Mouse (Mus musculus) ES-E14 (cell line): Measurements from ENCODE around the gene Zan. TPM values are rescaled to one million over a fixed set of nuclear protein-coding genes. Genes with fewer than 3 reads are reported as not detected.

ENCODE experiments used
- DNase-seq: peaks from one replicate; pipeline ENCODE4 v3.0.0-alpha.2; 2013; ENCODE audit warnings: low read depth, low spot score
- H3K27ac ChIP-seq: 2 replicates; pipeline ENCODE4 v1.5.1; 2012; ENCODE audit warnings: low read depth, mild to moderate bottlenecking, low read length, moderate library complexity, mixed read lengths; ENCODE audit not compliant: poor library complexity, insufficient read depth, severe bottlenecking
- H3K36me3 ChIP-seq: 2 replicates; pipeline ENCODE4 v1.6.1; 2012; ENCODE audit warnings: mild to moderate bottlenecking, low read length, moderate library complexity, mixed read lengths; ENCODE audit not compliant: control insufficient read depth, poor library complexity, insufficient read depth, severe bottlenecking
- H3K4me1 ChIP-seq, 2 experiments: fragments of 150-350 bp in 1 of 2; sonication (generic) in 1 of 2; 2 replicates each; pipeline ENCODE4 v1.6.1; 2012; ENCODE audit warnings: low read length in 2 of 2, mild to moderate bottlenecking in 1 of 2, mixed read lengths in 1 of 2; ENCODE audit not compliant: control insufficient read depth in 2 of 2, insufficient read depth in 2 of 2, poor library complexity in 1 of 2
- H3K4me3 ChIP-seq, 2 experiments: fragments of 150-350 bp in 1 of 2; sonication (generic) in 1 of 2; 2 replicates each; pipeline ENCODE4 v1.5.1; 2012; ENCODE audit warnings: low read length in 2 of 2, low read depth in 1 of 2, mild to moderate bottlenecking in 1 of 2, mixed read lengths in 1 of 2; ENCODE audit not compliant: insufficient read depth in 1 of 2, poor library complexity in 1 of 2, severe bottlenecking in 1 of 2
- H3K9ac ChIP-seq: 2 replicates; pipeline ENCODE4 v1.6.1; 2012; ENCODE audit warnings: low read depth, mild to moderate bottlenecking, low read length, mixed read lengths; ENCODE audit not compliant: poor library complexity, insufficient read depth, severe bottlenecking
- H3K9me3 ChIP-seq: fragments of 150-350 bp; sonication (generic); 2 replicates; pipeline ENCODE4 v1.6.1; 2012; ENCODE audit warnings: low read depth, mild to moderate bottlenecking, low read length; ENCODE audit not compliant: control insufficient read depth, insufficient read depth
- CHD2 ChIP-seq: IDR thresholded peaks from 2 replicates; pipeline ENCODE4 v1.6.1; 2014; ENCODE audit warnings: mild to moderate bottlenecking, low read depth, low read length, inconsistent platforms
- HCFC1 ChIP-seq: IDR thresholded peaks from 2 replicates; pipeline ENCODE4 v1.6.1; 2012; ENCODE audit warnings: low read length, inconsistent platforms, borderline replicate concordance; ENCODE audit not compliant: insufficient read depth
- MAFK ChIP-seq: IDR thresholded peaks from 2 replicates; pipeline ENCODE4 v1.6.1; 2014; ENCODE audit warnings: mild to moderate bottlenecking, low read depth, low read length, inconsistent platforms; ENCODE audit not compliant: insufficient read depth
- ZC3H11A ChIP-seq: IDR thresholded peaks from 2 replicates; pipeline ENCODE4 v1.6.1; 2012; ENCODE audit warnings: low read depth, mild to moderate bottlenecking, inconsistent platforms, low read length, borderline replicate concordance
- ZNF384 ChIP-seq: IDR thresholded peaks from 2 replicates; pipeline ENCODE4 v1.6.1; 2012; ENCODE audit warnings: low read depth, low read length, inconsistent platforms
- in situ Hi-C, 2 experiments: fragments of 600-800 bp; cut with MboI; formaldehyde crosslinking; loops; one replicate each; pipeline ENCODE4 v1.15.1; 2025; ENCODE audit warnings: low sequenced_read_pairs in 2 of 2, inconsistent platforms in 1 of 2; ENCODE audit not compliant: unreplicated experiment in 2 of 2
- total RNA-seq: library from RNA; depleted of rRNA; stranded (reverse); fragments of 300-350 nt; gene quantifications from 2 replicates; pipeline ENCODE4 v1.2.3, GENCODE M21; 2012

Gene Zan
- total RNA-seq, 1 experiment, result 2.6 TPM

GRCm38 (mm10) chr5:137491559-137491958 lies 14.7 kb upstream of the Zan start:
- Histone ChIP-seq H3K9ac (no peak overlapping the region), H3K36me3 (no peaks in the 10 kb centered on the region), H3K4me3 (no peak overlapping the region), H3K4me1 (no peaks in the 10 kb centered on the region; a peak in 1 of 4 replicates), H3K9me3 (no peaks in the 10 kb centered on the region), H3K27ac (no peak overlapping the region)
- TF ChIP-seq HCFC1, result no peak
- no peak for TF ChIP-seq ZC3H11A
- TF ChIP-seq MAFK, result no peak
- no peak for TF ChIP-seq CHD2
- TF ChIP-seq ZNF384, result no peak
- DNase-seq, result no peak
- in situ Hi-C loops, result no loop called here

GRCm38 (mm10) chr5:137487616-137488015 lies 10.8 kb upstream of the Zan start:
- in situ Hi-C loops, result no loop called here
- no peaks in the 10 kb centered on the region for H3K9me3 ChIP-seq
- H3K4me1 ChIP-seq, result peaks cover 0 to 3% of the 10 kb centered on the region in 2 experiments; a peak in 2 of 4 replicates
- TF ChIP-seq MAFK (no peak), CHD2 (no peak), ZC3H11A (0 out of 2 replicates have a peak, but pooled peaks have one; percentile 21), HCFC1 (no peak)
- no peak overlapping the region for H3K27ac ChIP-seq
- H3K9ac ChIP-seq, result no peak overlapping the region
- peak; percentile 48 for DNase-seq
- no peaks in the 10 kb centered on the region for H3K36me3 ChIP-seq
- no peak overlapping the region for H3K4me3 ChIP-seq

- Histone ChIP-seq H3K27ac (no peak overlapping the region), H3K4me3 (peak overlapping the region; percentile 56 to 57)
These were observed 8.9 kb upstream of the Zan start for GRCm38 (mm10) chr5:137485851-137486155.

GRCm38 (mm10) chr5:137485071-137485850 lies 8.4 kb upstream of the Zan start:
- H3K36me3 ChIP-seq, result no peaks in the 10 kb centered on the region
- no peak overlapping the region for H3K27ac ChIP-seq
- H3K4me1 ChIP-seq, result peaks cover 0 to 3% of the 10 kb centered on the region in 2 experiments; a peak in 2 of 4 replicates
- no peaks in the 10 kb centered on the region for H3K9me3 ChIP-seq
- H3K9ac ChIP-seq, result peak overlapping the region; percentile 39
- no peak for DNase-seq
- peak overlapping the region; percentile 56 to 57 for H3K4me3 ChIP-seq
- TF ChIP-seq HCFC1, result no peak
- TF ChIP-seq MAFK, result no peak
- in situ Hi-C loops, result no loop called here

More at GRCm38 (mm10) chr5:137485851-137486155, 8.9 kb upstream of the Zan start:
- Histone ChIP-seq H3K36me3 (no peaks in the 10 kb centered on the region), H3K9ac (peak overlapping the region; percentile 39), H3K9me3 (no peaks in the 10 kb centered on the region), H3K4me1 (peaks cover 0 to 3% of the 10 kb centered on the region in 2 experiments; a peak in 2 of 4 replicates)
- TF ChIP-seq ZC3H11A, result no peak
- no peak for TF ChIP-seq HCFC1
- no peak for TF ChIP-seq MAFK
- no peak for TF ChIP-seq ZNF384
- no peak for TF ChIP-seq CHD2
- in situ Hi-C loops, result no loop called here
- no peak for DNase-seq

GRCm38 (mm10) chr5:137481897-137482296 lies 5.0 kb upstream of the Zan start:
- H3K9ac ChIP-seq, result no peak overlapping the region
- H3K9me3 ChIP-seq, result no peaks in the 10 kb centered on the region
- no peaks in the 10 kb centered on the region for H3K36me3 ChIP-seq
- DNase-seq, result no peak
- H3K4me1 ChIP-seq, result peaks cover 0 to 3% of the 10 kb centered on the region in 2 experiments; a peak in 2 of 4 replicates
- H3K27ac ChIP-seq, result no peak overlapping the region
- in situ Hi-C loops, result no loop called here
- TF ChIP-seq ZNF384, result no peak
- no peak for TF ChIP-seq MAFK
- TF ChIP-seq ZC3H11A, result no peak
- no peak overlapping the region for H3K4me3 ChIP-seq
